Mouse (Mus musculus) spleen, postnatal 4 days (tissue): ENCODE measurements around the gene Vmn1r180.
"Not testable (repeated sequence)": the region's sequence is repeated elsewhere in the genome, so short reads cannot be mapped to it uniquely, and the experiment has no call there.

Experiments used
- DNase-seq, 2 experiments: peaks; one replicate each; pipeline ENCODE4 v3.0.0; 2022; ENCODE audit warnings: low spot score in 2 of 2

The Vmn1r180 gene

DNA sequence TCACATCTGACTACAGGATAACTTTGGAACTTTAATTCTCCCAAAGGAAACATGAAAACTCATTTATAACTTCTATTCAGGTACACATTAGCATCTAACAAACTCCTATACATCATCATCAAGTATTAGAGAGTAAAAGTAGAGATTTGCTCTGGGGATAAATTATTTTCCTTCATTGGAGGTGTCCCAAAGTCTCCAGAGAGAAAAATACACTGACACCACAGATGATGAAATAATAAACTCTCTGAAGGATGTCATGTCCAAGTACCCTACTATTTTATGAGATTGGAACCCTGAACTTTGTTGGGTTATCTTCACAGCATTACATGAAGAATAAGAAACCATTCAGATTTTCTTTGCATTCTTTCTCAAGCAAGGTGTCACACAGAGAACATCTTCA lies at the start of gene Vmn1r180:
TSS of gene Vmn1r180 (plus strand) at position 301 of the 400 bp plus-strand sequence.
- no peak for DNase-seq

DNA sequence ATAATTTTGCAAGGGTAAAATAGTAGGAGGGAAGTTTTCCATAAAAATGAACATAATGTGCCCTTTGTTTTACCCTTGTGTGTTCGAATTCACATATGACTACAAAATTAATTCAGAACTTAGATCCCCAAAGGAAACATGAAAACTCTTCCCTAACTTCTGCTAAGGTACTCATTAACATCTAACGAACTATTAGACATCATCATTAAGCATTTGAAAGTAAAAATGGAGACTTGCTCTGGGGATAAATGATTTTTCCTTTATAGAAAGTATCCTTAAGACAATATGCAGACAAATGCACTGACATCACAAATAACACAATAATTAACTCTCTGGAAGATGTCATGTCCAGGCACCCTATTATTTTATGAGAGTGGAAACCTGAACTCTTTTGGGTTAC lies 23.8 kb upstream of the Vmn1r180 start, which contains the start of gene Vmn1r179:
TSS of gene Vmn1r179 (plus strand) at position 301 of the 400 bp plus-strand sequence.
- no peak for DNase-seq

DNA sequence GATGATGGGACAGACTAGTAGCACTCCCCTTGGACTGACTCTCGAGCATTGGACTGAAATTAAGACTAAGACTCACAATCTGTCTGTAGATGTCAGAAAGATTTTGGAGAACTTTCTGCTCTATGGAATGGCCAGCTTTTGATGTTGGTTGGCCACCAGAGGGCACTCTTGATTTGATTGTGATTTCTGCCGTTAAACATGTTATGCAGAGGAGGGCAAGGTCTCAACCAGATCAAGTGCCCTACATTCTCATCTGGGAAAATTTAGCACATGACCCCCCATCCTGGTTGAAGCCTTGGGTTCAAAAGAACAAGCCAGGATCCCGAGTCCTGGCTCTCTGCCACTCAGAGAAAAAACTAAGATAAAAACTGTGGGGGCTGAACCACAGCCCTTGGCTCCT lies 17.6 kb downstream of the Vmn1r180 start:
- DNase-seq: not testable (repeated sequence)

DNA sequence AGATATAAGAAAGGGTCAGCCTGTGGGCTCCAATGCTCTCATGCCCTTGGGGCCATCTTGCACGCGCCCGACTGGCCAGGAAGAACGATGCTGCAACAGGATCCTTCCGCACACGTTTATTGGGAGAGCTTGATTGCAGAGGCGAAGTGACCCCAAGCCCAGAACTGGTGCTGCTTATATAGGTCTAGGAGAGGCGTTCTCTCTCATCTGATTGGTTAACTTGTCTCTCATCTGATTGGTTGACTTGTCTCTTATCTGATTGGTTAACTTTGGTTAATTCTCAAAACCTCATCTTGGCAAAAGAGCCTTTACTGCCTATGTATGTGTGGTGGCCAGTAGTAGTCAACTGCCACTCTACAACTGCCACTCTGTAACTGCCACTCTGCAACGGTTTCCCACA lies 23.9 kb downstream of the Vmn1r180 start, which contains the start of gene Vmn1r181:
TSS of gene Vmn1r181 (plus strand) at position 301 of the 400 bp plus-strand sequence.
- DNase-seq: not testable (repeated sequence)

DNA sequence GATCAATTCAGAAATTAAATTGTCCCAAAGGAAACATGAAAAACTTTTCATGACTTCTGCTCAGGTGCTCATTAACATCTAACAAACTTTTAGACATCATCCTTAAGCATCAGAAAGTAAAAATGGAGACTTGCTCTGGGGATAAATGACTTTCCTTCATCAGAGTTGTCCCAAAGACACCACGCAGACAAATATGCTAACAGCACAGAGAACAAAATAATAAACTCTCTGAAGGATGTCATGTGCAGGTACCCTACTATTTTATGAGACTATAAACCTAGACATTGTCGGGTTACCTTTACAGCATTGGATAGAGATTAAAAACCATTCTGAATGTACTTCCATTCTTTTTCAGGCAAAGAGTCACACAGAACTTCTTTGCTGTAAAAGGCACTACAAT lies 51.0 kb downstream of the Vmn1r180 start, which contains the start of gene V1rd19:
TSS of gene V1rd19 (plus strand) at position 301 of the 400 bp plus-strand sequence.
- DNase-seq: no peak
